Mouse (Mus musculus): ENCODE measurements around the gene Lman2.

The Lman2 gene

DNA sequence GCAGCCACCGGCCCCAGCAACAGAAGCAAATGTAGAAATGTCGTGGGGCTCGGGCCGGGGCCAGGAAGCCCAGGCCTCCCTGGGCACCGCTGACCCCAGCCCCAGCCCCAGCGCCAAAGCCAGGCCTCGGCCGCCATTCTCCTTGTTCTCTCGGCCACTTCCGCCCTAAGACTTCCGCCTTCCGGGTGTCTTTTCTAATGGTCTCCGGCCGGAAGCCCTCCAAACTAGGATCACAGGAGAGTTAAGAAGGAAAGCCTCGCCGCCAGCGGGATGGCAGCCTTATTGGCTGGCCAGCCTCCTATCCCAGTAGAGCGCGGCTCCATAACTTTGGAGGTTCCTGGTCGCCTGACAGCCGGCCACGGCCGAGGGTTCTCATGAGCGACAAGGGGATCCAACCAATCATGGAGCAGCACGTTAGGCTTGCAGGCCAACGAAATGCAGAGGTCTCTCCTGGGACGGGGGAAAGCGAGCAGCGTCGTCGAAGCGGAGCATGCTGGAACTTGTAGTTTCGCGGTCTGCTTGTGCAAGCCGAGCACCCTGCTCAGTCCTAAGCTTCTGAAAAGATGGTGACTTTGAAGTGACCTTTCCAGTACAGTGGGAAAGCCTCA is at the start of gene Lman2:
TSS of gene Lman2 (minus strand) at position 331 of the 608 bp plus-strand sequence.
- DNase-seq: peak; percentile 89 to 92

- DNase-seq: no peak
These were observed 49.2 kb upstream of the Lman2 start for GRCm38 (mm10) chr13:55411826-55412225.

GRCm38 (mm10) chr13:55408546-55409120 is 46.0 kb upstream of the Lman2 start:
- no peak for DNase-seq

GRCm38 (mm10) chr13:55407341-55407740 is 44.8 kb upstream of the Lman2 start:
- no peak for DNase-seq

- peak; percentile 75 to 77 for DNase-seq
These were observed 43.3 kb upstream of the Lman2 start for GRCm38 (mm10) chr13:55405783-55406390.

DNA sequence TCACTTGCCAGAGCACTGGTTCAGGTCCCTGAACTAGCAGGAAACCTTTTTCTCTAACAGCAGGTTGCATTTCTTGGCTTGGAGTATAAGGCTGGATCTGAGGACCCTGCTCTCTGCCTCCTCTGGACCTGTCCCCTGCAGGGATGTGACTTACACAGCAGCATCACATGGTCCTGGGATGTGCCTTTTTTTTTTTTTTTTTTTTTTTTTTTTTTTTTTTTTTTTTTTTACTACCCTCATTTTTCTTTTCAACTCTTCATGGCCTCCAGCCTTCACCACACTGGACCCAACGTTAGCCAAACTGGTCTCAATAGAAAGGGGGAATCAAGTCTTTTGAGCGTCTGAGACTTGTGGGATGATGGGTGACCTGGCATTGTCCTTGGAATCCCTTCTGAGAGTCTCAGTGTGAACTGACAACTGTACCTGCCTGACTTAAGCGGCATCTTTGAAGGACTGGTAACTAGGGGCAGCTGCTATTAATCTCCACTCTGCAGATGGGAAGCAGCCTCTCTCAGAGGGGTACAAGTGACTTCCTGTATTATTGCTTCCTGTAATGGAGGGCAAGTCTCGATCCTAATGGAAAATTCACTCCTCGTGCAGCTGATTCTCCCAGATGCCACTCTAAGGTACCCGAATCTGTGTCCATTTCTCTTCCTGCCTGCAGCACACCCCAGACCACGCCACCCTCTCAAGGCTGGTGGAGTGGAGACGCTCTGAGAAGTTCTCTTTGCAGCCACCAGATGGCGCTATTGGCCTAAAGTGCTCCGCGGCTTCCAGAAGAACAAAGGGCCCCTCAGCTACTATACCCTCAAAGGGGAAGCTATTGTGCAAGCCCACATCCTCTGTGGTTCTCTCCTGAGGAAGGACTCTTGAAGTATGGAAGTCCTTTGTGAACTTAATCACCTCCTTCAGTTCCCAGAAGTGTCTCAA is 42.5 kb upstream of the Lman2 start:
- DNase-seq: peak; percentile 83 to 87

DNA sequence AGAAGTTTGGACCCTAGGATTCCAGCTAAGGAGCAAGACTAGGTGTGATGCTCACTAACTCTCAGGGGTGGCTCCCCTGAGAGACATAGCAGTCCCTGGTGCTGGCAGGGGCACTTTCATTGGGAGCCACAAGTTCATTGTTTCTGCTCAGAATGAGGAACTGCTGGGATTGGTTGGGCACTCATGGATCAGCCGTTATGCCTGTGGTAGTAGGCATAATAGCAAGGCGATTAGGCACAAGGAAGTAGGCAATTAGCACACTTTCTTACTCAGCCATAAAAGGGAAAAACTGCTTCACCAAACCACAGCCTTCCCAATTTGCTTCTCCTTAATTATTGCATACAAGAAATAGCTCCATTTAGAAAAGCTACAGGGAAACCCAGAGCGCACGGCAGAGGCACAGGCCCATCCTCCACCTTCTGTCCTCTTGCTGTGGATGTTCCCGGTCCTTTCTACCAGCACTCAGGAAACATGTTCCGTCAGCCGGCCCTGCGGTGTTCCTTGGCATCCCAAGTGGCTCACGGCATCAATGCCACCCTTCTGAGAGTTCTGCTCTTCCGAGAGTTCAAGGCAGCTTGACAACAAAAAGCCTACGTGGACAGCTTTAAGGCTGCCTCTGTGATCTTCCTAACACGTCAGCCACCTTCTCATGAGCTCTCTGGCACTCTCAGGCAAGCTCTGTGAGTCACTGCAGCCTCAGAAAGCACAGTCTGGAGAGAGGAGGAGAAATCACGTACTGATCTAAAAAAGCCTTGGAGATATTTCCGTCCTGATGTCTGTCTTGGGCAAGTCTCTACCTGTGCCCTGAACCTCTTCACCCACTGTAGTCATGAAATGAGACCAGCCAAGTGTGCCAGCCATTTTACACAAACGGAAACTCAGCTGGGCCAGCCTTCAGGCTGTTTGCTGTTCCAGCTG is 41.6 kb upstream of the Lman2 start:
- no peak for DNase-seq

GRCm38 (mm10) chr13:55403266-55403665 is 40.7 kb upstream of the Lman2 start:
- no peak for DNase-seq

DNA sequence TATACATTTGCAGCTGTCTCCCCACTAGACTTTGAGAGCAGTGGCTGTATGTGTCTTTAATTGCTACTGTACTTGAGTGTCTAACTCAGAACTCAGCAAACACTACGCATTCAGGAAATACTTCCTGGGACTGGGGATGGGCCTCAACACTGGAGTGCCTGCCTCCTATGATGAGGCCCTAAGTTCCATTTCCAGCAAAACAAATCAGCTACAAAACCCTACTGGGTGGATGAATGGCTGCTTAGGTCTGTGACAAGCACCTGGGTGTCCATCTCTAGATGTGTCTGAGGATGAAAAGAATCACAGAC is 37.4 kb upstream of the Lman2 start:
- no peak for DNase-seq

DNA sequence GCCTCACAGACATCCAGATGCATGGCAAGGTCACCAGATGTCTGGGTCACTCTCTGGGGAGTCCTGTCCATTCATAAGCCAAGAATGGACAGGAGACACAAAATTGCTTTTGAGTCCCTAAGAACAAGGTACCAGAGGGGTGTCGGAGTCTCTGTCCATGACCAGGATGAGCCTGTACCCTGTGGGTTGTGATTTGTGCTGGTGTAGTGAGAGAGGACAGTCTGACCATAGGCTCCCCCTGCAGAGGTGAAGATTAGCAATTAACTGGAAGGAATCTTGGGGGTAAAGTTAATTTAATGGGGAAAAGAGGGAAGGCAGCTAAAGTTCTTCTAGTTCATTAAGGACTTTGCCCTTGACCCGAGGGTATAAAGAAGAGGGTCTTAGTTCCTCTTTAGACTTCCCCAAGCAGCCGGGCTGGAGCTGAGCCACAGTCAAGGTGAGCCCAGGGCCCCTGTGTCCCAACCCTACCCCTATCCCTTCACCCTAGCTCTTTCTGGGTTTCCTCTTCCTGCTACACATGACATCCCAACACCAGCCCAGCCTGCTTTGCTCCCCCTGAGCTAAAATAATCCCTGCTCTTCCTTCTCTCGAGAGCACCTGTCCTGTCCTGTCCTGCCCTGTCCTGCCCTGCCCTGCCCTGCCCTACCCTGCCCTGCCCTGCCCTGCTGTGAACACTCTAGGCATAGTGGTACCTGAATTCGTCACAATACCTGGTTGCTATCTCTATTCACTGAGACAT is 36.9 kb upstream of the Lman2 start:
- DNase-seq: no peak

- DNase-seq: no peak
These were observed 35.5 kb upstream of the Lman2 start, which contains the start of gene Slc34a1 for GRCm38 (mm10) chr13:55398088-55398487. Slc34a1 (plus strand) TSS chr13:55398187.

DNA sequence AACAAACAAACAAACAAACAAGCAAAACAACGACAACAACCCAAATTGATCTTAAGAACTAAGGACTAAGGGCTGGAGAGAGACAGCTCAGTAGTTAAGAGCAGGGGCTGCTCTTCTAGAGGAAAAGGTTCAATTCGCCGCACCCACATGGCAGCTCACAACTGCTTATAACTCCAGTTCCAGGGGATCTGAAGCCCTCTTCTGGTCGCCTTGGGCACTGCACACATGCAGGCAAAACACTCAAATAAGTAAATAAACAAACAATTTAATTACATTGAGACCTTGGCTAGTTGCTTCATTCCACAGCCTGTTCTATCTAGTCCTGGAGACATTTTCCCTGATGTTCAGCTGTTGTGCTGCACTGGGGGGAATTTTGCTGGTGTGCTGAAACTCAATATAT is 30.4 kb upstream of the Lman2 start:
- peak; percentile 52 to 53 for DNase-seq

DNA sequence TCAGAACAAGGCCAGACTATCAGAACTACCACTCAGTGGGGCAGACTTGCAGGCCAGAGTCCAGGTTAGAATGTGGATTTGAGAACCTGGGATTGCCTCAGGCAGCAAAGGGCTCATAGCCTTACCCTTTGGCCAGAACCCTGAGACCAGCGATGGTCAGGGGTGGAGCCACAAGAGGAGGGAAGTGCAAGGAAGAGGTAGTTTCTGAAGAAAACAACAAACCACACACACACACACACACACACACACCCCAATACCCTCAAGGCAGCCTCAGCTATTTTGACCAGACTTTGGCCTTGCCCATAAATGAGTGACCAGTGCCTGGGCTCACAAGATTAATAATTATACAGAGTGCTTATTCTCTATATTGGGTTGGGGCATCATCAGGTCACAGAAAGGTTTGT is 29.0 kb upstream of the Lman2 start:
- no peak for DNase-seq

DNA sequence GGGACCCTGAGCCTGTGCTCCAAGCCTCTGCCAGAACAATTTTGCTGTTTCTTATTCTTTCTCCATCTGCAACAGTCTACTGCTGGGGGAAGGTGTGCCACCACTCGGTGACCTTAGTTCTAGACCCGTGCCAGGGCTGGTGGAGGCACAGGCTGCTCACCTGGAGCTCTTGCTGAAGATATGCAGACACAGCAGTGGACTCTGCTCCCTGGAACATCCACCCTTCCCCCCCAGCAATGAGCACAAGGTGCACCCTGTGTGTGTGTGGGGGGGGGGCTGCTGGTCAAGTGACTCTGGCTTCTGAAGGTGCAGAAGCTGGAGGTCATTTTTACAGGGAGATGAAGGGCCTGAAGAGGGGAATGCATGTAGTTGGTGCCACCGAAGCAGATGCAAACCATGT is 28.1 kb upstream of the Lman2 start:
- no peak for DNase-seq

- no peak for DNase-seq
These were observed 19.2 kb upstream of the Lman2 start for GRCm38 (mm10) chr13:55381790-55382189.

- no peak for DNase-seq
These were observed 16.5 kb upstream of the Lman2 start for GRCm38 (mm10) chr13:55378907-55379580.

DNA sequence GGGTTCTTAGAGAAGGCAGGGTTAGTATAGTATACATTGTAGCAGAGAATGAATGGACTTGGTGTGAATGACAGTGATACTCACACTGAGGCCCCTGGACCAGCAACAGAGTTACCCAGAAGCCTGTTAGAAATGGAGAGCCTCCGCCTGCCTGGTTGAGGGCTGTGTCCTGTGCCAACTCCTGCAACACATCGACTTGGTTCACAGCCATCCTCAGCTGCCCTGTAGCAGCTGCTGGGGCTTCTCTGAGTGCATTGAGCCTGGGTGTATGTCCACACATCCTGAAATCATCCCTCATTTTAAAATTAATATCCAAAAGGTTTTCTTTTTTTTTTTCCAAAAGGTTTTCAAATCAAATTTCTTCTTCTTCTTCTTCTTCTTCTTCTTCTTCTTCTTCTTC is 13.3 kb upstream of the Lman2 start:
- DNase-seq: no peak

- peak; percentile 70 to 84 for DNase-seq
These were observed 11.8 kb upstream of the Lman2 start for GRCm38 (mm10) chr13:55374206-55374924.

DNA sequence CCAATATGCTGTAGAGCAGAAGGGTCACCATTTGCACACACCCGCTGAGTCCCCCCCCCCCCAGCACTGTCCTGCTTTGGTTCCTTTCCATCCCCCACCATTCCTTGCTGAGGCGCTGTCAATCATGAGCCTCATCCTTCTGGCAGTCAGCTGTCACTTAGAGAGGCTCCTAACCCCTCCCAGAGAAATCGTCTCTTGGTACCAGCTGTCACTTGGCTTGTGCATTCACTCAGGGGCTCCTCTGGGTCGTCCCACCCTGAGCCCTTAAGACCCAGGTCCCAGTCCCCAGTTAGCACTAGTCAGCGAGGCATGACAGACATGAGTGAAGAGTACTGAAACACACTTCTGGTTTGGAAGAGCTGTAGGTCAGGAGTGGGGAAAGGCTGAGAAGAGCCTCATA is 9.2 kb upstream of the Lman2 start:
- DNase-seq: no peak

DNA sequence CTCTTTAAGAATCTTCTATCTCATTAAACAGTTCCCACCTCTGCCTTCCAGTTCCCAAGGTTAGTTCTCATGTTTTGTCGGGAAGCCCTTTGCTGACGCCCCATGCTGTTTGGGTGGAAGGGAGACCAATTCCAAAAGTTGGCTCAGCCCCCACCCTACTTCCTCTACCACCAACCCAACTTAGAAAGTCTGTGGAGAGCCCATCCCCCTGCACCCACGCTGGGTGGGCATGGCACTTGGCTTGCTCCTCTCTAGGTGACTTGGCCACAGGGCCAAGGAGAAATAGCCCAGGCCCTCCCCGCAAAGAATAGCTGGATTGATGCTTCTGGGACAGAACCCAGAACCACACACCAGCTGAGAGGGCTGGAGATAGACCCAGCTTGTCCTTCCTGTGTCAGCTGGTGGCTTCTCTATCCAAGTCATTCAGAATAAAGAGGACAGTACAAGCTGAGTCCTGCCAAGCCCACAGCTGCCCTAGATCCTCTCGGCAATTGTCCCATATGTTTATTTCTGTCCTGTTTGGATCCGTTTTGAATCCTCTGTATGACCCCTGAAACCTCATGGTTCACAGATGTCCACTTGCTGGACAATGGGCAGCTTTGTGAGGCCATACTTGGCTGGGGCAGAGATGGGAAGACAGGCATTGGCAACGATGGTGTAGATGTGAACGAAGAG is 8.6 kb upstream of the Lman2 start:
- DNase-seq: peak in 1 of 2 experiments; percentile 35
